Mouse (Mus musculus) bone marrow macrophage, adult 2 months (primary cell): ENCODE results near the gene Gnaz.

Experiments used
- CTCF ChIP-seq: IDR thresholded peaks from 2 replicates; pipeline ENCODE4 v1.5.1; 2012; ENCODE audit warnings: low read depth, mild to moderate bottlenecking, low read length, moderate library complexity
- POLR2A ChIP-seq: IDR thresholded peaks from 2 replicates; pipeline ENCODE4 v1.6.1; 2012; ENCODE audit warnings: mild to moderate bottlenecking, low read depth, low read length, borderline replicate concordance

GRCm38 (mm10) chr10:74937003-74937790 lies 29.8 kb upstream of the Gnaz start:
- TF ChIP-seq CTCF: no peak
- TF ChIP-seq POLR2A: no peak
